In genomic region chr12:105483503-105483902, GRCm38 (mm10) we compare ENCODE assay signal across 7 mouse cellular contexts. TPM values are rescaled to one million over a fixed set of nuclear protein-coding genes. Genes with fewer than 3 reads are reported as not detected.
DNase-seq lines count a peak whose midpoint lies in the region; ATAC-seq and TF ChIP-seq lines count a peak whose summit lies in the region.

No protein-coding gene starts in this region.

- H3K27me3 ChIP-seq in midbrain, embryonic 13.5 days, result no peaks in the 10 kb centered on the region

- WGBS in midbrain, embryonic 13.5 days, result 56% methylated on average over 3 of the region's 3 CpGs

- peak; percentile 89 for ATAC-seq in granulocyte monocyte progenitor cell, adult 5-6 weeks (replicated peaks; ENCODE audit: poor library complexity, severe bottlenecking)
- ATAC-seq in midbrain, embryonic 13.5 days, result peak; percentile 67

- no peak for TF ChIP-seq POLR2A in brain, embryonic 14.5 days (IDR thresholded peaks at IDR 0.05; ENCODE audit: borderline replicate concordance, extremely low read depth, insufficient read depth, insufficient read length, poor library complexity, severe bottlenecking)

- H3K36me3 ChIP-seq in midbrain, embryonic 13.5 days, result peaks cover 15% of the 10 kb centered on the region

- H3K27ac ChIP-seq in midbrain, embryonic 13.5 days, result no peak overlapping the region

- peak; percentile 56 to 68 for DNase-seq in left cerebral cortex, postnatal 14 days (ENCODE audit: low spot score in 2 of 2)
- DNase-seq in left cerebral cortex, adult 8-10 months (ENCODE audit: low spot score in 2 of 2), result no peak
- DNase-seq in brain, embryonic 14.5 days (ENCODE audit: low read depth), result peak; percentile 65
- DNase-seq in spleen, postnatal 36 days (ENCODE audit: low spot score in 2 of 2), result no peak
- no peak for DNase-seq in layer of hippocampus, postnatal 10 days (ENCODE audit: low spot score in 2 of 2)

- H3K9me3 ChIP-seq in midbrain, embryonic 13.5 days, result no peaks in the 10 kb centered on the region

- peak; percentile 70; the same call in 1 of the 2 replicates for TF ChIP-seq CTCF in brain, embryonic 14.5 days (IDR thresholded peaks at IDR 0.05; ENCODE audit: borderline replicate concordance, extremely low read depth, insufficient read depth, insufficient read length)

- H3K4me1 ChIP-seq in midbrain, embryonic 13.5 days (replicated peaks), result peaks cover 15% of the 10 kb centered on the region

- intact Hi-C loops in left cerebral cortex, postnatal 14 days (cut with DNase I), result no loop called here

- no peak overlapping the region for H3K4me3 ChIP-seq in midbrain, embryonic 13.5 days (replicated peaks)

- H3K9ac ChIP-seq in midbrain, embryonic 13.5 days (replicated peaks), result no peak overlapping the region

- H3K4me2 ChIP-seq in midbrain, embryonic 13.5 days (replicated peaks), result no peak overlapping the region

RNA-seq across cellular contexts. Expression of gene D430019H16Rik, which starts 29.8 kb away (rescaled TPM):
- 100 to 1,000 TPM; 118 to 121 TPM for total RNA-seq in left cerebral cortex, postnatal 14 days (2021)
- total RNA-seq in left cerebral cortex, adult 8-10 months (2022), result 10 to 100 TPM; 76.3 to 85.8 (median 82.5) TPM
- polyA plus RNA-seq in brain, embryonic 14.5 days (2012; rRNA removed), result 90.3 and 133 TPM in 2 replicates
- not detected in 2 replicates for total RNA-seq in granulocyte monocyte progenitor cell, adult 5-6 weeks (2014; fragmentation: Nextera tagmentation)
- not detected in 2 replicates for total RNA-seq in granulocyte monocyte progenitor cell, adult 5-6 weeks (2017)
- 12.6 and 13.2 TPM in 2 replicates for polyA plus RNA-seq in midbrain, embryonic 13.5 days (2015; fragmentation: Nextera tagmentation; extraction: Ambion mirVana)
- total RNA-seq in layer of hippocampus, postnatal 10 days (2021), result 100 to 1,000 TPM; 158 to 166 TPM

Comparison
In these comparisons a context has a peak if more than half of its experiments do, and no peak if none do; other contexts are left out.
1. DNase-seq: peak in left cerebral cortex, postnatal 14 days (2 of 2) and brain, embryonic 14.5 days (single experiment); none in left cerebral cortex, adult 8-10 months (0 of 2), spleen, postnatal 36 days (0 of 2) and layer of hippocampus, postnatal 10 days (0 of 2).
2. RNA of gene D430019H16Rik, which starts 29.8 kb away (total RNA-seq): 158 to 166 TPM in layer of hippocampus, postnatal 10 days, 118 to 121 TPM in left cerebral cortex, postnatal 14 days and 76.3 to 85.8 TPM in left cerebral cortex, adult 8-10 months; not detected in granulocyte monocyte progenitor cell, adult 5-6 weeks; every median in the first group is over 10 times any median in the second.